Mouse (Mus musculus): ENCODE data around the gene Paip2b.
"Not testable (repeated sequence)": the region's sequence is repeated elsewhere in the genome, so short reads cannot be mapped to it uniquely, and the experiment has no call there.

The Paip2b gene

GRCm38 (mm10) chr6:83831606-83832123 is at the start of gene Paip2b:
Gene Paip2b (minus strand): TSS chr6:83831741.
- peak; percentile 98 to 99 for DNase-seq (ENCODE audit: low spot score in 2 of 2)

- DNase-seq (ENCODE audit: low spot score in 2 of 2) = peak in 1 of 2 experiments; percentile 27
These were observed 48.3 kb upstream of the Paip2b start for GRCm38 (mm10) chr6:83879815-83880214.

- peak; percentile 22 to 36 for DNase-seq (ENCODE audit: low spot score in 2 of 2)
These were observed 36.4 kb upstream of the Paip2b start for GRCm38 (mm10) chr6:83867598-83868585.

- peak; percentile 81 to 91 for DNase-seq (ENCODE audit: low spot score in 2 of 2)
These were observed 35.5 kb upstream of the Paip2b start, which contains the start of gene Zfp638 for GRCm38 (mm10) chr6:83866954-83867597. Gene Zfp638 (plus strand): TSS chr6:83867109.

GRCm38 (mm10) chr6:83866423-83866822 is 34.9 kb upstream of the Paip2b start:
- no peak for DNase-seq (ENCODE audit: low spot score in 2 of 2)

GRCm38 (mm10) chr6:83863538-83863937 is 32.0 kb upstream of the Paip2b start:
- no peak for DNase-seq (ENCODE audit: low spot score in 2 of 2)

- no peak for DNase-seq (ENCODE audit: low spot score in 2 of 2)
These were observed 28.5 kb upstream of the Paip2b start for GRCm38 (mm10) chr6:83860033-83860432.

GRCm38 (mm10) chr6:83857476-83857875 is 25.9 kb upstream of the Paip2b start:
- DNase-seq (ENCODE audit: low spot score in 2 of 2) = no peak

GRCm38 (mm10) chr6:83849446-83849845 is 17.9 kb upstream of the Paip2b start:
- no peak for DNase-seq (ENCODE audit: low spot score in 2 of 2)

- DNase-seq (ENCODE audit: low spot score in 2 of 2) = no peak
These were observed 14.6 kb upstream of the Paip2b start for GRCm38 (mm10) chr6:83846141-83846540.

GRCm38 (mm10) chr6:83844913-83845312 is 13.4 kb upstream of the Paip2b start:
- DNase-seq (ENCODE audit: low spot score in 2 of 2) = no peak

- no peak for DNase-seq (ENCODE audit: low spot score in 2 of 2)
These were observed 8.5 kb upstream of the Paip2b start for GRCm38 (mm10) chr6:83840086-83840485.

GRCm38 (mm10) chr6:83838046-83838445 is 6.5 kb upstream of the Paip2b start:
- no peak for DNase-seq (ENCODE audit: low spot score in 2 of 2)

GRCm38 (mm10) chr6:83836826-83837225 is 5.3 kb upstream of the Paip2b start:
- DNase-seq (ENCODE audit: low spot score in 2 of 2) = no peak

GRCm38 (mm10) chr6:83832393-83832792 is 852 bp upstream of the Paip2b start:
- DNase-seq (ENCODE audit: low spot score in 2 of 2) = not testable (repeated sequence)

- DNase-seq (ENCODE audit: low spot score in 2 of 2) = no peak
These were observed 468 bp downstream of the Paip2b start for GRCm38 (mm10) chr6:83830941-83831605.

GRCm38 (mm10) chr6:83821856-83822255 is 9.7 kb downstream of the Paip2b start:
- no peak for DNase-seq (ENCODE audit: low spot score in 2 of 2)

GRCm38 (mm10) chr6:83820727-83821515 is 10.6 kb downstream of the Paip2b start:
- no peak for DNase-seq (ENCODE audit: low spot score in 2 of 2)

GRCm38 (mm10) chr6:83818996-83819395 is 12.5 kb downstream of the Paip2b start:
- no peak for DNase-seq (ENCODE audit: low spot score in 2 of 2)

- no peak for DNase-seq (ENCODE audit: low spot score in 2 of 2)
These were observed 15.7 kb downstream of the Paip2b start for GRCm38 (mm10) chr6:83815801-83816200.

GRCm38 (mm10) chr6:83802846-83803245 is 28.7 kb downstream of the Paip2b start:
- no peak for DNase-seq (ENCODE audit: low spot score in 2 of 2)
